Mouse (Mus musculus) cortical plate, adult 2 months (tissue): ENCODE measurements around the gene Ntn1.

Experiments used
- CTCF ChIP-seq: fragments of 200-500 bp; IDR thresholded peaks from 2 replicates; pipeline ENCODE4 v1.5.1; 2011; ENCODE audit warnings: mild to moderate bottlenecking, control low read depth, low read length; ENCODE audit not compliant: insufficient read depth; ENCODE audit errors: extremely low read depth
- POLR2A ChIP-seq: fragments of 200-500 bp; IDR thresholded peaks from 2 replicates; pipeline ENCODE4 v1.6.1; 2011; ENCODE audit warnings: mild to moderate bottlenecking, low read length, control low read depth; ENCODE audit not compliant: insufficient read depth; ENCODE audit errors: extremely low read depth

GRCm38 (mm10) chr11:68220733-68221132, 179.9 kb downstream of the Ntn1 start:
- no peak for TF ChIP-seq POLR2A
- TF ChIP-seq CTCF = no peak
